Mouse (Mus musculus) ES-Bruce4 (cell line): ENCODE data around the gene Ttn.

ENCODE experiments used
- CTCF ChIP-seq: IDR thresholded peaks from one replicate; pipeline ENCODE4 v1.8.1; 2011; ENCODE audit warnings: low read depth, low read length
- EP300 ChIP-seq: IDR thresholded peaks from 2 replicates; pipeline ENCODE4 v1.6.1; 2011; ENCODE audit warnings: low read depth, low read length; ENCODE audit not compliant: insufficient read depth
- POLR2A ChIP-seq: IDR thresholded peaks from one replicate; pipeline ENCODE4 v1.8.1; 2011; ENCODE audit warnings: low read length; ENCODE audit not compliant: insufficient read depth

GRCm38 (mm10) chr2:76675451-76675850, 306.9 kb downstream of the Ttn start:
- TF ChIP-seq CTCF (no peak), EP300 (no peak), POLR2A (no peak)
